In the genomic region with DNA sequence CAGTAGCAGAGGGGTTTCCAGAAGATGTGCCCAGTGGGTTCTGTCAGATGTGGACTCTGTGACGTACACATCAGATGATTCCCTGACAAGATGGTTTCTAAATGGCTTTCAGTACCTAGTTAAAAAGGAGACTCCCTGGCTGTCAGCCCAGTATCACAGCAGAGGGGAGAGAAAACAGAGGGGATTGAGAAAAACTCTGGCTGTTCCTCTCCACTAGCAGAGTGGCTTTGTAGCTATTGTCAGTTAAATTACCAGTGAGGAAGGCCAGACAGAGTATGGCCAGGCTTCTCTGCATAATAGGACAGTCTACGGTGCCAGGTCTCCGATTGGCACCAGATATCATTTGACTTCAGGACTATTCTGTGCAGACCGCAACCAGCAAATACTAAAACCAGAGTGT, we compare ENCODE assay signal across 29 mouse cellular contexts. TPM values are rescaled to one million over a fixed set of nuclear protein-coding genes. Genes with fewer than 3 reads are reported as not detected.
DNase-seq lines count a peak whose midpoint lies in the region; ATAC-seq and TF ChIP-seq lines count a peak whose summit lies in the region.
"Had no signal": no experiment of that assay in that cellular context is flagged by ENCODE, and none has a peak within 500 bp of the region (broad histone marks: within the 10 kb centered on the region; RNA-seq: fewer than 3 reads in every experiment).

No protein-coding gene starts in this region.

- no peak overlapping the region for H3K4me3 ChIP-seq in heart, embryonic 11.5 days (ENCODE audit: low read depth, low read length)
- H3K4me3 ChIP-seq: embryonic facial prominence, embryonic 12.5 days; heart, embryonic 10.5 days; kidney, embryonic 15.5 days; left cerebral cortex, adult 2 months; limb, embryonic 13.5 days; lung, embryonic 15.5 days; stomach, embryonic 15.5 days had no signal

- intact Hi-C loops in left cerebral cortex, postnatal 4 days (cut with DNase I), result no loop called here
- intact Hi-C loops in gastrocnemius, postnatal 36 days (cut with DNase I), result no loop called here

- peak; percentile 34 for DNase-seq in heart, adult 11 months
- DNase-seq in left cerebral cortex, postnatal 4 days, result peak; percentile 42
- DNase-seq in left cerebral cortex, adult 11 months (ENCODE audit: low spot score), result no peak
- peak; percentile 25 for DNase-seq in Muller cell, postnatal 12 days (ENCODE audit: inconsistent ontology term)
- peak; percentile 69 for DNase-seq in brain, embryonic 14.5 days (ENCODE audit: low read depth)
- no peak for DNase-seq in adrenal gland, adult 18-20 months (ENCODE audit: low spot score in 2 of 2)
- no peak for DNase-seq in gastrocnemius, postnatal 36 days
- DNase-seq: adrenal gland, adult 8-10 months; B cell, adult 2 months; cerebellum, adult 9-10 months; embryo, embryonic 11 days; gastrocnemius, postnatal 10 days; heart, postnatal 36 days; kidney, adult 18-20 months; kidney, postnatal 25 days; lung, postnatal 36 days; right cerebral cortex, postnatal 25 days; thymus, postnatal 14 days had no signal

- H3K4me1 ChIP-seq in heart, embryonic 11.5 days (ENCODE audit: control insufficient read depth, insufficient read depth, low read length), result no peaks in the 10 kb centered on the region
- H3K4me1 ChIP-seq: embryonic facial prominence, embryonic 12.5 days; heart, embryonic 10.5 days; kidney, embryonic 15.5 days; limb, embryonic 13.5 days; lung, embryonic 15.5 days; stomach, embryonic 15.5 days had no signal

- TF ChIP-seq POLR2A in brain, embryonic 14.5 days (IDR thresholded peaks at IDR 0.05; ENCODE audit: borderline replicate concordance, extremely low read depth, insufficient read depth, insufficient read length, poor library complexity, severe bottlenecking), result no peak

- H3K27ac ChIP-seq in heart, embryonic 11.5 days (ENCODE audit: low read depth, low read length), result no peak overlapping the region
- H3K27ac ChIP-seq: embryonic facial prominence, embryonic 12.5 days; heart, embryonic 10.5 days; kidney, embryonic 15.5 days; left cerebral cortex, adult 2 months; limb, embryonic 13.5 days; lung, embryonic 15.5 days; stomach, embryonic 15.5 days had no signal

- TF ChIP-seq CTCF in brain, embryonic 14.5 days (IDR thresholded peaks at IDR 0.05; ENCODE audit: borderline replicate concordance, extremely low read depth, insufficient read depth, insufficient read length), result no peak

- no peaks in the 10 kb centered on the region for H3K27me3 ChIP-seq in heart, embryonic 11.5 days (ENCODE audit: control insufficient read depth, insufficient read depth, low read length)
- H3K27me3 ChIP-seq: embryonic facial prominence, embryonic 12.5 days; kidney, embryonic 15.5 days; limb, embryonic 13.5 days; lung, embryonic 15.5 days; stomach, embryonic 15.5 days had no signal

- H3K4me2 ChIP-seq in heart, embryonic 11.5 days, result no peak overlapping the region
- H3K4me2 ChIP-seq: embryonic facial prominence, embryonic 12.5 days; kidney, embryonic 15.5 days; limb, embryonic 13.5 days; liver, embryonic 11.5 days; lung, embryonic 15.5 days; stomach, embryonic 15.5 days had no signal

- WGBS in heart, embryonic 11.5 days (ENCODE audit: insufficient replicate concordance), result 73% methylated on average over 4 of the region's 4 CpGs

- no peak for ATAC-seq in heart, embryonic 11.5 days (replicated peaks; ENCODE audit: insufficient number of reproducible peaks, low FRiP score, low TSS enrichment)
- ATAC-seq: activated CD4-positive, CD25-positive, alpha-beta regulatory T cell, adult 4 months; inflammation-experienced regulatory T-cells, adult 6 months had no signal

- H3K9me3 ChIP-seq in heart, embryonic 11.5 days (replicated peaks; ENCODE audit: control insufficient read depth, low read length), result no peaks in the 10 kb centered on the region
- H3K9me3 ChIP-seq: embryonic facial prominence, embryonic 12.5 days; heart, embryonic 10.5 days; kidney, embryonic 15.5 days; limb, embryonic 13.5 days; lung, embryonic 15.5 days; stomach, embryonic 15.5 days had no signal

- H3K9ac ChIP-seq in heart, embryonic 11.5 days (ENCODE audit: low read depth, low read length), result no peak overlapping the region
- H3K9ac ChIP-seq: embryonic facial prominence, embryonic 12.5 days; kidney, embryonic 15.5 days; limb, embryonic 13.5 days; lung, embryonic 15.5 days; stomach, embryonic 15.5 days had no signal

- H3K36me3 ChIP-seq in heart, embryonic 11.5 days (ENCODE audit: control insufficient read depth, insufficient read depth, low read length), result no peaks in the 10 kb centered on the region
- H3K36me3 ChIP-seq: embryonic facial prominence, embryonic 12.5 days; heart, embryonic 10.5 days; kidney, embryonic 15.5 days; limb, embryonic 13.5 days; lung, embryonic 15.5 days; stomach, embryonic 15.5 days had no signal

RNA-seq across cellular contexts. Expression of a gene that starts 8.8 kb away (rescaled TPM):
- polyA plus RNA-seq in heart, embryonic 11.5 days (2014; fragmentation: Nextera tagmentation; extraction: Ambion mirVana), result 17.5 and 17.9 TPM in 2 replicates
- total RNA-seq in left cerebral cortex, postnatal 4 days (2021), result 1 to 10 TPM; 2.6 to 3.7 TPM
- polyA plus RNA-seq in brain, embryonic 14.5 days (2012; rRNA removed), result 5.6 and 6.9 TPM in 2 replicates
- total RNA-seq in adrenal gland, adult 18-20 months (2021), result 1 to 10 TPM; 1.7 to 2.0 TPM
- total RNA-seq in gastrocnemius, postnatal 36 days (2021), result under 1 TPM; 0.20 to 0.27 TPM

Comparison
In these comparisons a context has a peak if more than half of its experiments do, and no peak if none do; other contexts are left out.
1. DNase-seq: peak in heart, adult 11 months (single experiment), left cerebral cortex, postnatal 4 days (single experiment), Muller cell, postnatal 12 days (single experiment) and brain, embryonic 14.5 days (single experiment); none in left cerebral cortex, adult 11 months (single experiment), adrenal gland, adult 18-20 months (0 of 2) and gastrocnemius, postnatal 36 days (0 of 2).